Comparison of ENCODE assay signal across 8 mouse cellular contexts in the genomic region with DNA sequence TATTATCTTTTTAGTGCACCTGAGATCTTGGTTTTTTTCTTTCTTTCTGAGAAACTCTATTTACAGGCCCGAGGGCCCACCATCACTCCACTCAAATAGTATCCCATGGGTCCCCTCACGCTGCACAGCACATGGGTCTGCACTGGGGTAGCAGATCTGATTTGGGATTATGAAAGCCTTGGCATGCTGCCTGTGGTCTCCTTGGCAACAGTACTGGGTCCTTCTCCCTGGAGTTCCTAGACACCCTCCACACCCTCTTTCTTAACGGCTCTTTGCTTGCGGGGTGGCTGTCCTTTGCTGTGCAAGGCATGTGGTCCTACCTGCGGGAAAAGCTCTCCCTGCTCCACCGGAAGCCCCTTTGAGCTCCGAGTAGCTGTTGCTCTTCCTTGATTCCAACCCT. TPM values are rescaled to one million over a fixed set of nuclear protein-coding genes. Genes with fewer than 3 reads are reported as not detected.
A peak's percentile ranks its signal among the peaks of the same experiment; 100 is the strongest.
DNase-seq lines count a peak whose midpoint lies in the region; ATAC-seq lines count a peak whose summit lies in the region.

No protein-coding gene starts in this region.

- H3K36me3 ChIP-seq in embryonic facial prominence, embryonic 10.5 days (replicated peaks): no peaks in the 10 kb centered on the region
- no peaks in the 10 kb centered on the region for H3K36me3 ChIP-seq in heart, embryonic 16.5 days (ENCODE audit: control insufficient read depth, insufficient read depth)

- H3K27me3 ChIP-seq in embryonic facial prominence, embryonic 10.5 days (replicated peaks; ENCODE audit: low read depth, poor library complexity, severe bottlenecking): peaks cover 15% of the 10 kb centered on the region
- H3K27me3 ChIP-seq in heart, embryonic 16.5 days (ENCODE audit: control insufficient read depth, insufficient read depth, low read length): no peaks in the 10 kb centered on the region; the same call in 1 of the 2 replicates

- 0 out of 2 replicates have a peak overlapping the region, but pooled peaks have one; percentile 24 for H3K27ac ChIP-seq in embryonic facial prominence, embryonic 10.5 days (replicated peaks)
- no peak overlapping the region for H3K27ac ChIP-seq in heart, embryonic 16.5 days (ENCODE audit: low read length)

- peak overlapping the region; percentile 28; the same call in 1 of the 2 replicates for H3K4me3 ChIP-seq in embryonic facial prominence, embryonic 10.5 days
- H3K4me3 ChIP-seq in heart, embryonic 16.5 days (ENCODE audit: low read length): no peak overlapping the region

- peak overlapping the region; percentile 35 for H3K4me2 ChIP-seq in heart, embryonic 16.5 days (ENCODE audit: low read depth, low read length)

- H3K9ac ChIP-seq in heart, embryonic 16.5 days (ENCODE audit: low read length): no peak overlapping the region

- peak; percentile 25 to 36 for DNase-seq in left cerebral cortex, adult 18-20 months (ENCODE audit: low spot score in 2 of 2)
- no peak for DNase-seq in left cerebral cortex, adult 11 months (ENCODE audit: low spot score)
- no peak for DNase-seq in embryonic facial prominence, embryonic 10.5 days (ENCODE audit: low spot score)
- peak; percentile 27 for DNase-seq in lung, postnatal 14 days
- DNase-seq in thymus, postnatal 10 days (ENCODE audit: low spot score in 2 of 2): no peak
- DNase-seq in urinary bladder, postnatal 14 days (ENCODE audit: low spot score): no peak
- DNase-seq in cerebellum, adult 11 months: no peak

- ATAC-seq in heart, embryonic 16.5 days (replicated peaks; ENCODE audit: extremely low read depth, insufficient read depth, low FRiP score): no peak

- H3K9me3 ChIP-seq in embryonic facial prominence, embryonic 10.5 days: no peaks in the 10 kb centered on the region
- H3K9me3 ChIP-seq in heart, embryonic 16.5 days (replicated peaks; ENCODE audit: control insufficient read depth, low read length): no peaks in the 10 kb centered on the region

- H3K4me1 ChIP-seq in embryonic facial prominence, embryonic 10.5 days: peaks cover 42% of the 10 kb centered on the region
- peaks cover 10% of the 10 kb centered on the region for H3K4me1 ChIP-seq in heart, embryonic 16.5 days (ENCODE audit: control insufficient read depth, insufficient read depth, low read length)

- 66% methylated on average over 7 of the region's 7 CpGs for WGBS in embryonic facial prominence, embryonic 10.5 days
- 39% methylated on average over 7 of the region's 7 CpGs for WGBS in heart, embryonic 16.5 days

RNA-seq across cellular contexts. Expression of gene Ric8b, which starts 14.1 kb away (rescaled TPM):
- total RNA-seq in left cerebral cortex, adult 18-20 months (2021): 10 to 100 TPM; 63.5 to 65.4 TPM
- polyA plus RNA-seq in embryonic facial prominence, embryonic 10.5 days (2016; fragmentation: Nextera tagmentation; extraction: Ambion mirVana): 26.5 and 27.7 TPM in 2 replicates
- polyA plus RNA-seq in heart, embryonic 16.5 days (2015; fragmentation: Nextera tagmentation; extraction: Ambion mirVana): 15.7 and 16.1 TPM in 2 replicates

Comparison
In these comparisons a context has a peak if more than half of its experiments do, and no peak if none do; other contexts are left out.
1. DNase-seq: peak in left cerebral cortex, adult 18-20 months (2 of 2) and lung, postnatal 14 days (single experiment); none in left cerebral cortex, adult 11 months (single experiment), embryonic facial prominence, embryonic 10.5 days (single experiment), thymus, postnatal 10 days (0 of 2), urinary bladder, postnatal 14 days (single experiment) and cerebellum, adult 11 months (single experiment).